Mouse (Mus musculus) urinary bladder, postnatal 4 days (tissue): ENCODE data around the gene Atp2b4.
A peak's percentile ranks its signal among the peaks of the same experiment; 100 is the strongest.
"Not testable (repeated sequence)": the region's sequence is repeated elsewhere in the genome, so short reads cannot be mapped to it uniquely, and the experiment has no call there.

Source experiments
- DNase-seq, 2 experiments: peaks; one replicate each; pipeline ENCODE4 v3.0.0; 2021 to 2022; ENCODE audit warnings: low spot score in 2 of 2

Atp2b4 gene

GRCm38 (mm10) chr1:133694876-133695275 lies 106.0 kb downstream of the Atp2b4 start:
- DNase-seq = no peak

- DNase-seq = no peak
Measured at GRCm38 (mm10) chr1:133694301-133694700, 106.5 kb downstream of the Atp2b4 start.

- no peak for DNase-seq
Measured at GRCm38 (mm10) chr1:133693536-133694114, 107.2 kb downstream of the Atp2b4 start.

GRCm38 (mm10) chr1:133692195-133692594 lies 108.6 kb downstream of the Atp2b4 start:
- no peak for DNase-seq

GRCm38 (mm10) chr1:133691046-133691445 lies 109.8 kb downstream of the Atp2b4 start:
- no peak for DNase-seq

DNA sequence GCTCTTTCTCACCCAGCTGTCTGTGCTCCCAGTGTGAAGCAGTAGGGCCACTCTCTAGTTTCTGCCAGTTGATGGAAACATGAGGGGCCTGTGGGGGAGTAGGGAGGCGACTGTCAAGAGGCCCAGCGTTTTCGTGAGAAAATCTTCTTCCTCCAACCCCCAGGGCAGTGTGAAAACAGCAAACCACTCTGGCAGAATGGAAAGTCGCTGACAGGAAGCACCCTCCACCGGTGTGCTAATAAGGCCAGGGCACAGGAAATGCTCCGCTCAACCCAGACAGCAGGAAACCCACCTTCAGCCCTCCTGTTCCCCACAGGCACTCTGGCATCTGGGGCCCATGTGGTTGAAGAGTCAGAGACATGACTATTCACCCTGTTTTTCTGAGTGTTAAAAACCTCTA lies 110.9 kb downstream of the Atp2b4 start, which contains the start of gene Lax1:
Gene Lax1 (minus strand): TSS at position 212 of the 400 bp plus-strand sequence.
- no peak for DNase-seq

DNA sequence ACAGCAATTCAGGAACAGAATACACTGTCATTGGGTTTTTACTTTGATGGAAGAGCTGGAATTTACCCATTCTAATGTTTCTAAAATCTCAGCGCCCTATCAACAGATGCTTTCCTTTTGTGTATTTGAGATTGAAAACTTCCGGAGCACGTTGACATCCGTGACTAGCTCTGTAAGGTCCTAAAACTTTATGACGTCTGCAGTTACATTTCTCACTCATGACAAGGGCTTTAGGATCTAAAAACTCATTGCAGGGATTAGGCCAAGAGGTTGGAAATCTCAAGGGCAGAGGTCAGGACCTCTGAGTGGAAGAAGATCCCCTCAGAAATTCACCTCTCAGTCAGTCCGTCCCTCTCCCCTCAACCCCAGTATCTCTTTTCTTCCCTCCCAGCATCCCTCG lies 112.5 kb downstream of the Atp2b4 start:
- no peak for DNase-seq

GRCm38 (mm10) chr1:133685749-133686519 lies 114.9 kb downstream of the Atp2b4 start:
- peak in 1 of 2 experiments; percentile 61 for DNase-seq

DNA sequence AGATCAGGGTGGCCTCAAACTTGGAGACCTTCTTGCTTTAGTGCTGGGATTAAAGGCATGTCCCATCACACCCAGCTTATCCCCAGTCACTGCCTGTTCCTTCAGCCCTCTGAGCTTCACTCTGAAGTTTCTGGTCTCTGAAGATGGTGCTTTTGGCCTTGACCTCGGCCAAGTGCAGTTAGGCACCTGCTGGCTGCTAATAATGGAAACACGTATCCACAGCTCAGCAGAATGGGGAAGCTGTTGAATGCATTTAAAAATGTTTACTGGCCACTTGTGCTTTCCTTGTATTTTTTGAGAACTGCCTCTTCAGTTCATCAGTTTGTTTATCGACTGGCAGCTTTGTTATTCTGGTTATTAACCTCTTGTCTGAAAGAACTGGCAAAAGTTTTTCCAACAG lies 129.0 kb downstream of the Atp2b4 start:
- no peak for DNase-seq

GRCm38 (mm10) chr1:133671266-133671665 lies 129.6 kb downstream of the Atp2b4 start:
- DNase-seq = no peak

- no peak for DNase-seq
Measured at GRCm38 (mm10) chr1:133670776-133671175, 130.1 kb downstream of the Atp2b4 start.

GRCm38 (mm10) chr1:133670190-133670589 lies 130.7 kb downstream of the Atp2b4 start:
- no peak for DNase-seq

GRCm38 (mm10) chr1:133668618-133669017 lies 132.2 kb downstream of the Atp2b4 start:
- DNase-seq = no peak

DNA sequence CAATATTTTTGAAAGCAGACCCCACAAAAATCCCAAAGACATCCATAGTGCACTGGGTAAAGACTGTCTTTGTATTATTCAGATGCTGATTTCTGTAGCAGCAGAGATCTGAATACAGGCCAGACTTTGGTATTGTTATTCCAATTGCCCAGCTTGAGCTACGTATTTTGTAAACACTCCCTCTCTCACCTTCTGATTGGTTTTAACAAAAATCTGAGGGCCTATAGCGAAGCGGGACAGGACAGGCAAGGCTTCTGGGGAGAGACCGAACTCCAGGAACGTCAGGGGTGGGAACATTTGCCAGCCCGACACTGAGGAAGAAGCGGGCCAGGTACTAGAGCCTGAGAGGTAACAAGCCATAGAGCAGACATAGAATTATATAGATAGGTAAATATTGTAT lies 133.1 kb downstream of the Atp2b4 start:
- DNase-seq = no peak

DNA sequence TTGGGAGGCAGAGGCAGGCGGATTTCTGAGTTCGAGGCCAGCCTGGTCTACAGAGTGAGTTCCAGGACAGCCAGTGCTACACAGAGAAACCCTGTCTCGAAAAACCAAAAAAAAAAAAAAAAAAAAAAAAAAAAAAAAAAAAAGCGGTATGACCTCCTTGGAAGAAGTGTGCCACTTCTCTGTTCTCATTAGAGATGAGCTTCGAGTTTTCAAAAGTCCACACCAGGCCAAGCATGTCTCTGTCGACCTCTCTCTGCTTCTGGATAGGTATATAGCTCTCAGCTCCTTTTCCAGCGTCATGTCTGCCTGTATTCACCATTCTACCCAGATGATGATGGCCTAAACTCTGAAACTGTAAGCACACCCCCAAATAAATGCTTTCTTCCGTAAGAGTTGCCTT lies 135.1 kb downstream of the Atp2b4 start:
- DNase-seq = not testable (repeated sequence)

- no peak for DNase-seq
Measured at GRCm38 (mm10) chr1:133664203-133664970, 136.5 kb downstream of the Atp2b4 start.

DNA sequence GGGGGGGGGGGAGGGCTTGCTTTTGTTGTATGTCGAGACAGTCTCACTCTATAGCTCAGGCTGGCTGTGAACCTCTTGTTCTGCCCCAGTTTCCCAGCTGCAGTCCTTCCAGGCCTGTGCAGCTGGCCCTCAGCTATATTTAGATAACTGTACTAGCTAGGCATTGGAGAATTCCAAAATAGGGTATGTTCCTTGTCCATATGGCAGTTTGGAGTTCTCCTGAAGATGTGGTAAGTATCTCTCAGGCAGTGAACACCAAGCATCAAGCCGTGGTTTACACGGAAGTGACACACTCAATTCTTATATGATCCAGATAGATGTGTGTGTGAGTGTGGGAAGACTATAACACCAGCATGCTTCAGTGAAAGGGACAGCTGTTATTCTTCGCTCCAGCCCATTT lies 137.4 kb downstream of the Atp2b4 start:
- DNase-seq = no peak

DNA sequence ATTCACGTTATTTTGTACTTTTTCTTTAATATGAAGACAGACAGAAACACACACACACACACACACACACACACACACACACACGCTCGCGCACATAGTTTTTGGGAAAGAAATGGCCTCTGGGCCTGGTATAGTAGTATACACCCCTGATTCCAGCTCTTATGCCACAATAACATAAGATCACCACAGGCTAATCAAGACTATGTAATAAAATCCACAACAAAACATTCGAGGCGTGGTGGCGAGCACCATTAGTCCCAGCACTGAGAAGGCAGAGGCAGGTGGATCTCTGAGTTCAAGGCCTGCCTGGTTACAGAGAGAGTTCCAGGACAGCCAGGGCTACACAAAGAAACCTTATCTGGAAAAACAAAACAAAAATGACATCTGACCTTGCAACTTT lies 137.9 kb downstream of the Atp2b4 start:
- DNase-seq = no peak

DNA sequence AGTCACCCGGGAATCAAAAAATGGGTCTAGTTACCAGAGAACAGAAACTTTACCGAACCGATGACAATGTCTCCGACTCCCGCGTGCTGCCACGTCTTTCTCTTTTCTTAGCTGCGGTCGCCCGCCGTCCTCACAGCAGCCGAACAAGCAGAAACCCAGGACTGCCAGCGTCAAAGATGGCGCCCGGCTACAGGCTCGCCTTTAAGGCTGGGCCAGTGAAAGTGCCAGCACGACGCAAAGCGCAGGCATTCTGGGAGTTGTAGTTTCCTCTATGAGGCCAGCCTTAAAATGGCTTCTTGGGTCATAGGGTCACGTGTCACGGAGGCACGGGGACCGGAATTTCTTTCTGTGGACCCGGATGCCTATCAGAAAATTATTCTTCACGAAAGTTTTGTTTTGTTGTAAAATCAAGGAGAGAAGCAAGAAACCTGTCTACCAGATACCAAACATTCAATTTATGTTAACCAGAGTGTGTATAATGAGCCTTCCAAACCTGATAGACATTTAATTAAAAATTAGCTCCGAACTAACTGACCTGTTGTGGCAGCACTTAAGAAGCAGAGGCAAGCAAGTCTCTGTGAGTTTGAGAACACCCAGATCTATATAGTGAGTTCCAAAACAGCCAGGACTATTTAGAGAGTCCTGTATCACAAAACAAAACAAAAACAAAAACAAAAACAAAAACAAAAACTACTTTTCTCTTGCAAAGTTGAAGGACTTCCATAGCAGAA lies 139.5 kb downstream of the Atp2b4 start, which contains the start of gene Gm38394:
Gene Gm38394 (minus strand): TSS at position 116 of the 731 bp plus-strand sequence.
- peak; percentile 87 to 92 for DNase-seq

GRCm38 (mm10) chr1:133660466-133661202 lies 140.2 kb downstream of the Atp2b4 start, which contains the start of gene Zbed6:
Gene Zbed6, minus strand, starts transcription at chr1:133660885.
- peak; percentile 59 to 82 for DNase-seq

DNA sequence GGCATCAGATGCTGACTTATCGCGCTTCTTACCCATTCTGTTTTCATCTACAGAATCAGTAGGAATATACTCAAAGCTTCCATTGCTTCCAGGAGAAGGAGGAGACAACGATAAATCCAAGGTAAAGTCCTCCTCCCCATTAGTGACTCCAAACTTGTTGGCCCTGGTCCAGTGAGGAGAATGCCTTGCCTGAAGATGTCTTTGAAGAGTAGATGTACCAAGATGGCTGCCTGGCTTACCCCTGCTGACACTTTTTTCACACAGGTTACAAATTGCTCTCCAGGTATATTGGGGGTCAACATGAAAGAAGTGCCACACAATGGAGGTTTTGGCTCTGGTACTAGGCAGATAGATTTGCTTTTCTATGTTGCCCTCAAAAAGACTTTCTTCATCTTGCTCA lies 142.0 kb downstream of the Atp2b4 start:
- no peak for DNase-seq
